Mouse (Mus musculus) testis, postnatal 14 days (tissue): ENCODE data around the gene Uvrag.

Source experiments
- DNase-seq: peaks from one replicate; pipeline ENCODE4 v3.0.0; 2021; ENCODE audit warnings: low spot score

Gene Uvrag

GRCm38 (mm10) chr7:99139841-99140491, 975 bp downstream of the Uvrag start:
- no peak for DNase-seq

GRCm38 (mm10) chr7:99137541-99137940, 3.4 kb downstream of the Uvrag start:
- no peak for DNase-seq

GRCm38 (mm10) chr7:99136789-99137188, 4.2 kb downstream of the Uvrag start:
- DNase-seq = no peak

- DNase-seq = no peak
Measured at GRCm38 (mm10) chr7:99133811-99134402, 7.0 kb downstream of the Uvrag start.

GRCm38 (mm10) chr7:99132597-99132996, 8.3 kb downstream of the Uvrag start:
- no peak for DNase-seq

GRCm38 (mm10) chr7:99131819-99132353, 9.1 kb downstream of the Uvrag start:
- DNase-seq = no peak

- DNase-seq = no peak
Measured at GRCm38 (mm10) chr7:99128965-99129364, 12.0 kb downstream of the Uvrag start.

- no peak for DNase-seq
Measured at GRCm38 (mm10) chr7:99128020-99128950, 12.7 kb downstream of the Uvrag start.

- no peak for DNase-seq
Measured at GRCm38 (mm10) chr7:99126057-99126456, 14.9 kb downstream of the Uvrag start.

- no peak for DNase-seq
Measured at GRCm38 (mm10) chr7:99122651-99123050, 18.3 kb downstream of the Uvrag start.

- no peak for DNase-seq
Measured at GRCm38 (mm10) chr7:99120865-99121521, 19.9 kb downstream of the Uvrag start.

GRCm38 (mm10) chr7:99120082-99120481, 20.9 kb downstream of the Uvrag start:
- no peak for DNase-seq

GRCm38 (mm10) chr7:99116781-99117180, 24.2 kb downstream of the Uvrag start:
- no peak for DNase-seq

- no peak for DNase-seq
Measured at GRCm38 (mm10) chr7:99114006-99114726, 26.8 kb downstream of the Uvrag start.

- no peak for DNase-seq
Measured at GRCm38 (mm10) chr7:99107566-99107965, 33.4 kb downstream of the Uvrag start.

- DNase-seq = no peak
Measured at GRCm38 (mm10) chr7:99106714-99107270, 34.1 kb downstream of the Uvrag start.

- no peak for DNase-seq
Measured at GRCm38 (mm10) chr7:99101767-99102593, 39.0 kb downstream of the Uvrag start.

- DNase-seq = no peak
Measured at GRCm38 (mm10) chr7:99101076-99101475, 39.9 kb downstream of the Uvrag start.

- no peak for DNase-seq
Measured at GRCm38 (mm10) chr7:99100573-99100972, 40.4 kb downstream of the Uvrag start.

GRCm38 (mm10) chr7:99100087-99100486, 40.9 kb downstream of the Uvrag start:
- DNase-seq = no peak
